Mouse (Mus musculus): Measurements from ENCODE around the gene Peak1.

GRCm38 (mm10) chr9:56463046-56463445, 45.2 kb upstream of the Peak1 start:
- TF ChIP-seq CTCF (IDR thresholded peaks at IDR 0.05; ENCODE audit: borderline replicate concordance, extremely low read depth, insufficient read depth, insufficient read length) (no peak), POLR2A (IDR thresholded peaks at IDR 0.05; ENCODE audit: borderline replicate concordance, extremely low read depth, insufficient read depth, insufficient read length, poor library complexity, severe bottlenecking) (no peak)

All from brain, embryonic 14.5 days (tissue).